Comparison of ENCODE assay signal across 25 mouse cellular contexts in the genomic region with DNA sequence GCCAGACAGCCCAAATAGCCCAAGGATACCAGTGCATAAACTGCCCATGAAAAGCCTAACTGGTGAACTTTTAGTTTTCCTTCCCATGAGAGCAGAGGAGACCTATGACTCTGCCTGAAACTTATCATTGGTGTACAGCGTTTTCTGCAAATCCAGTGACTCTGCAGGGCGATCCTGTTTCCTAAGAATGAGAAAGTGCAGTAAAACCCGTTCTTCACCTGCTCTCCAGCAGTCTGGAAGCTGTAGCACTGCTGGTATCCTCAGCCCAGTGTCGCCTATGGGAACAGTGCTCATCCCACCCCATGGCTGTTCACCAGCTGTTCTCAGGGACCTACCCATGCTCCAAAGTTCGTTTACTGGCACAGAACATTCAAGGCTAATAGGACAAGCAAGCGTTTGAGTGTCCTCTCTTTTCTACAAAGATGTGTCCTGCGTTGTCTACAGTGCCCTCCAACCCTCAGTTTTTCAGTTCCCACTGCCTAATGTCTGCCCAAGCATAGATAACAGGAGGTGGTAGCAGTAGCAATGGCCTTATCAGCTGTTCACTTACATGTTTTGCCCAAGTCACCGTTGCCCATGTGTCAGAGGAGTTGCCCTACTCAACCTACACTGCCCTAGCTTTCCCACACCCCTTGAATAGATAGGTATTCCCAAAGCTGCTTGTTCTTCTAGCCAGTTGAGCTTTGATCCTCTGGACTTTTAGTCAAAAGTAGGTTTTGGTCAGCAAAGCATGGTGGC. TPM values are rescaled to one million over a fixed set of nuclear protein-coding genes. Genes with fewer than 3 reads are reported as not detected.
DNase-seq lines count a peak whose midpoint lies in the region; ATAC-seq and TF ChIP-seq lines count a peak whose summit lies in the region.
"Had no signal": no experiment of that assay in that cellular context is flagged by ENCODE, and none has a peak within 500 bp of the region (broad histone marks: within the 10 kb centered on the region; RNA-seq: fewer than 3 reads in every experiment).

No protein-coding gene starts in this region.

- no peak overlapping the region for H3K4me2 ChIP-seq in heart, embryonic 12.5 days
- peak overlapping the region; percentile 56 for H3K4me2 ChIP-seq in liver, embryonic 16.5 days (ENCODE audit: low read depth, low read length)
- no peak overlapping the region for H3K4me2 ChIP-seq in hindbrain, embryonic 12.5 days (replicated peaks)
- H3K4me2 ChIP-seq: heart, embryonic 15.5 days; midbrain, embryonic 15.5 days had no signal

- no peak overlapping the region for H3K27ac ChIP-seq in heart, embryonic 12.5 days (ENCODE audit: poor library complexity, severe bottlenecking)
- H3K27ac ChIP-seq in bone marrow, adult 2 months (ENCODE audit: control insufficient read depth, insufficient read depth, low read depth, low read length, poor library complexity): peak overlapping the region; percentile 87
- H3K27ac ChIP-seq in liver, embryonic 16.5 days (ENCODE audit: low read length): peak overlapping the region; percentile 88
- no peak overlapping the region for H3K27ac ChIP-seq in hindbrain, embryonic 12.5 days
- H3K27ac ChIP-seq: embryonic facial prominence, embryonic 10.5 days; heart, embryonic 15.5 days; hindbrain, embryonic 10.5 days; kidney, postnatal 0 days; layer of hippocampus, adult 2 months; macrophage; midbrain, embryonic 15.5 days had no signal

- peak; percentile 62; the same call in 1 of the 2 replicates for ATAC-seq in heart, embryonic 12.5 days (ENCODE audit: insufficient number of reproducible peaks, low FRiP score)
- peak; percentile 27 to 33; a peak in 1 of 4 replicates for ATAC-seq in hematopoietic stem cell, adult 5-6 weeks (replicated peaks in 1 of 2; ENCODE audit: insufficient read depth in 1 of 2, low FRiP score in 2 of 2, low TSS enrichment in 1 of 2, low read depth in 1 of 2, poor library complexity in 2 of 2, severe bottlenecking in 2 of 2)
- ATAC-seq in liver, embryonic 16.5 days (ENCODE audit: low read depth): peak; percentile 99
- ATAC-seq in hindbrain, embryonic 12.5 days (ENCODE audit: low FRiP score): no peak
- ATAC-seq: CD4-positive, CD25-positive, alpha-beta regulatory T cell, adult 4 months; forebrain, postnatal 0 days; inflammation-experienced regulatory T-cells, adult 6 months; midbrain, embryonic 15.5 days had no signal

- 77% methylated on average over 8 of the region's 8 CpGs for WGBS in heart, embryonic 12.5 days
- WGBS in bone marrow, adult 2 months: 67% methylated on average over 8 of the region's 8 CpGs
- 31% methylated on average over 8 of the region's 8 CpGs for WGBS in liver, embryonic 16.5 days (ENCODE audit: insufficient replicate concordance)
- 88% methylated on average over 8 of the region's 8 CpGs for WGBS in hindbrain, embryonic 12.5 days

- no peaks in the 10 kb centered on the region for H3K27me3 ChIP-seq in heart, embryonic 12.5 days (replicated peaks)
- H3K27me3 ChIP-seq in liver, embryonic 16.5 days (ENCODE audit: control insufficient read depth, insufficient read depth, low read depth, low read length): no peaks in the 10 kb centered on the region
- no peaks in the 10 kb centered on the region for H3K27me3 ChIP-seq in hindbrain, embryonic 12.5 days
- H3K27me3 ChIP-seq: heart, embryonic 15.5 days; midbrain, embryonic 15.5 days had no signal

- no peaks in the 10 kb centered on the region; the same call in 1 of the 2 replicates for H3K9me3 ChIP-seq in heart, embryonic 12.5 days (replicated peaks)
- no peaks in the 10 kb centered on the region for H3K9me3 ChIP-seq in liver, embryonic 16.5 days (replicated peaks; ENCODE audit: control insufficient read depth, low read length)
- H3K9me3 ChIP-seq in hindbrain, embryonic 12.5 days (replicated peaks): no peaks in the 10 kb centered on the region
- H3K9me3 ChIP-seq: embryonic facial prominence, embryonic 10.5 days; G1E; heart, embryonic 15.5 days; hindbrain, embryonic 10.5 days; midbrain, embryonic 15.5 days had no signal

- H3K36me3 ChIP-seq in heart, embryonic 12.5 days: peaks cover 69% of the 10 kb centered on the region
- peaks cover 27% of the 10 kb centered on the region for H3K36me3 ChIP-seq in liver, embryonic 16.5 days (ENCODE audit: control insufficient read depth, insufficient read depth)
- H3K36me3 ChIP-seq in hindbrain, embryonic 12.5 days: no peaks in the 10 kb centered on the region; the same call in 1 of the 2 replicates
- H3K36me3 ChIP-seq: midbrain, embryonic 15.5 days had no signal

- H3K9ac ChIP-seq in heart, embryonic 12.5 days: no peak overlapping the region
- H3K9ac ChIP-seq in liver, embryonic 16.5 days (ENCODE audit: low read depth, low read length): peak overlapping the region; percentile 38
- no peak overlapping the region for H3K9ac ChIP-seq in hindbrain, embryonic 12.5 days
- H3K9ac ChIP-seq: forebrain, postnatal 0 days; heart, embryonic 15.5 days; midbrain, embryonic 15.5 days had no signal

- TF ChIP-seq POLR2A in bone marrow, adult 2 months (IDR thresholded peaks at IDR 0.05; ENCODE audit: borderline replicate concordance, control insufficient read depth, low read depth, low read length): no peak

- no peak for DNase-seq in heart, adult 18-20 months
- DNase-seq in cerebellum, postnatal 36 days: no peak
- DNase-seq in adrenal gland, postnatal 36 days: no peak
- DNase-seq: adrenal gland, postnatal 10 days; cerebellum, postnatal 10 days; forebrain, postnatal 0 days; heart, adult 11 months; left cerebral cortex, postnatal 4 days; lung, adult 2 months; thymus, adult 18-20 months had no signal

- TF ChIP-seq CTCF in bone marrow, adult 2 months (IDR thresholded peaks at IDR 0.05; ENCODE audit: control insufficient read depth, insufficient read depth, low read length): no peak

- H3K4me3 ChIP-seq in heart, embryonic 12.5 days: no peak overlapping the region
- peak overlapping the region; percentile 15 for H3K4me3 ChIP-seq in bone marrow, adult 2 months (replicated peaks; ENCODE audit: control insufficient read depth, low read depth, low read length)
- 0 out of 2 replicates have a peak overlapping the region, but pooled peaks have one; percentile 11 for H3K4me3 ChIP-seq in liver, embryonic 16.5 days (ENCODE audit: low read depth, low read length)
- no peak overlapping the region for H3K4me3 ChIP-seq in hindbrain, embryonic 12.5 days
- H3K4me3 ChIP-seq: embryonic facial prominence, embryonic 10.5 days; heart, embryonic 15.5 days; hindbrain, embryonic 10.5 days; layer of hippocampus, adult 2 months; midbrain, embryonic 15.5 days had no signal

- H3K4me1 ChIP-seq in heart, embryonic 12.5 days (replicated peaks): 0 out of 2 replicates have a peak, but pooled peaks cover 3% of the 10 kb centered on the region
- H3K4me1 ChIP-seq in bone marrow, adult 2 months (ENCODE audit: control insufficient read depth, insufficient read depth, low read length): peaks cover 1% of the 10 kb centered on the region; the same call in 1 of the 2 replicates
- peaks cover 34% of the 10 kb centered on the region for H3K4me1 ChIP-seq in liver, embryonic 16.5 days (ENCODE audit: control insufficient read depth, low read depth, low read length)
- no peaks in the 10 kb centered on the region for H3K4me1 ChIP-seq in hindbrain, embryonic 12.5 days
- H3K4me1 ChIP-seq: embryonic facial prominence, embryonic 10.5 days; heart, embryonic 15.5 days; hindbrain, embryonic 10.5 days; midbrain, embryonic 15.5 days had no signal

RNA-seq across cellular contexts. Expression of a gene that starts 20.6 kb away (rescaled TPM):
- 16.9 and 17.8 TPM in 2 replicates for polyA plus RNA-seq in heart, embryonic 12.5 days (2016; fragmentation: Nextera tagmentation; extraction: Ambion mirVana)
- under 1 TPM; 0.69 to 0.90 TPM for total RNA-seq in heart, adult 18-20 months (2021)
- polyA plus RNA-seq in bone marrow, adult 2 months (2011; ENCODE audit: insufficient read depth, insufficient read length, low replicate concordance, missing spikeins): 14.6 and 15.5 TPM in 2 replicates
- 82.6 and 102 TPM in 2 replicates for total RNA-seq in hematopoietic stem cell, adult 5-6 weeks (2017)
- 18.5 and 19.5 TPM in 2 replicates for polyA plus RNA-seq in liver, embryonic 16.5 days (2015; fragmentation: Nextera tagmentation; extraction: Ambion mirVana)
- 10 to 100 TPM in 1 of 2 experiments, 1 to 10 TPM in 1; 5.6 to 10.1 TPM for total RNA-seq in adrenal gland, postnatal 36 days (2021)
- polyA plus RNA-seq in hindbrain, embryonic 12.5 days (2016; fragmentation: Nextera tagmentation; extraction: Ambion mirVana): 8.3 and 9.1 TPM in 2 replicates

Comparison
In these comparisons a context has a peak if more than half of its experiments do, and no peak if none do; other contexts are left out.
1. H3K27ac ChIP-seq: peak in bone marrow, adult 2 months (single experiment) and liver, embryonic 16.5 days (single experiment); none in heart, embryonic 12.5 days (single experiment) and hindbrain, embryonic 12.5 days (single experiment).
2. H3K4me3 ChIP-seq: peak in bone marrow, adult 2 months (single experiment) and liver, embryonic 16.5 days (single experiment); none in heart, embryonic 12.5 days (single experiment) and hindbrain, embryonic 12.5 days (single experiment).